Mouse (Mus musculus): ENCODE measurements around the gene Defa25.
"Not testable (repeated sequence)": the region's sequence is repeated elsewhere in the genome, so short reads cannot be mapped to it uniquely, and the experiment has no call there.

The Defa25 gene

GRCm38 (mm10) chr8:21084142-21084541 is at the start of gene Defa25:
Gene Defa25 (plus strand): TSS chr8:21084442.
- not testable (repeated sequence) for DNase-seq (ENCODE audit: low spot score in 2 of 2)

- not testable (repeated sequence) for DNase-seq (ENCODE audit: low spot score in 2 of 2)
Measured at GRCm38 (mm10) chr8:21054747-21055146, 29.5 kb upstream of the Defa25 start, which contains the start of gene Defa23. Gene Defa23 (plus strand): TSS chr8:21055047.

GRCm38 (mm10) chr8:21064738-21065137 is 19.5 kb upstream of the Defa25 start, which contains the start of gene Defa35:
Gene Defa35 (plus strand): TSS chr8:21065038.
- not testable (repeated sequence) for DNase-seq (ENCODE audit: low spot score in 2 of 2)

GRCm38 (mm10) chr8:21093106-21093505 is 8.9 kb downstream of the Defa25 start:
- DNase-seq (ENCODE audit: low spot score in 2 of 2), result no peak

GRCm38 (mm10) chr8:21095950-21096349 is 11.7 kb downstream of the Defa25 start, which contains the start of gene Gm14851:
Gene Gm14851 (minus strand): TSS chr8:21096050.
- DNase-seq (ENCODE audit: low spot score in 2 of 2), result not testable (repeated sequence)

- not testable (repeated sequence) for DNase-seq (ENCODE audit: low spot score in 2 of 2)
Measured at GRCm38 (mm10) chr8:21134342-21134741, 50.1 kb downstream of the Defa25 start, which contains the start of gene Defa30. Gene Defa30 (plus strand): TSS chr8:21134642.

All from left cerebral cortex, adult 9 months (tissue).